Mouse (Mus musculus): Measurements from ENCODE around the gene Pbx1. TPM values are rescaled to one million over a fixed set of nuclear protein-coding genes. Genes with fewer than 3 reads are reported as not detected.

Gene Pbx1
- polyA plus RNA-seq (2021; fragmentation: Nextera tagmentation) = 16.7 and 21.5 TPM in 2 replicates
- long read RNA-seq, experiment 1, partial matches to known transcripts = 4 of 70 reads
- long read RNA-seq, experiment 1, other reads (novel, unspliced or antisense) = 66 of 70 reads
- long read RNA-seq, experiment 2, partial matches to known transcripts = 31 of 180 reads
- long read RNA-seq, experiment 2, other reads (novel, unspliced or antisense) = 149 of 180 reads

GRCm38 (mm10) chr1:168432232-168432280 is at the start of gene Pbx1:
Gene Pbx1 (minus strand): TSS chr1:168432270.

Data from layer of hippocampus, adult 6 months (tissue).